Mouse (Mus musculus) liver, adult 2 months (tissue): ENCODE data around the gene Mapre1. TPM values are rescaled to one million over a fixed set of nuclear protein-coding genes. Genes with fewer than 3 reads are reported as not detected.
"Not testable (repeated sequence)": the region's sequence is repeated elsewhere in the genome, so short reads cannot be mapped to it uniquely, and the experiment has no call there.

Experiments used
- DNase-seq: peaks from one replicate; pipeline ENCODE4 v3.0.0-alpha.2; 2011; ENCODE audit warnings: low read depth, low spot score; ENCODE audit errors: extremely low read depth
- H3K27ac ChIP-seq: fragments of 200-500 bp; replicated peaks from 2 replicates; pipeline ENCODE4 v1.5.1; 2012; ENCODE audit warnings: low read depth, mild to moderate bottlenecking, control low read depth, inconsistent platforms, low read length; ENCODE audit not compliant: insufficient read depth
- H3K27me3 ChIP-seq: fragments of 200-500 bp; 2 replicates; pipeline ENCODE4 v1.6.1; 2012; ENCODE audit warnings: mild to moderate bottlenecking, moderate library complexity, low read length, inconsistent platforms; ENCODE audit not compliant: control insufficient read depth, insufficient read depth
- H3K36me3 ChIP-seq: fragments of 200-500 bp; 2 replicates; pipeline ENCODE4 v1.6.1; 2012; ENCODE audit warnings: low read length, inconsistent platforms; ENCODE audit not compliant: control insufficient read depth, insufficient read depth
- H3K4me1 ChIP-seq: fragments of 200-500 bp; 2 replicates; pipeline ENCODE4 v1.6.1; 2011; ENCODE audit warnings: low read length; ENCODE audit not compliant: control insufficient read depth, insufficient read depth
- H3K4me3 ChIP-seq: fragments of 200-500 bp; 2 replicates; pipeline ENCODE4 v1.5.1; 2011; ENCODE audit warnings: low read depth, mild to moderate bottlenecking, control low read depth, low read length, moderate library complexity; ENCODE audit not compliant: insufficient read depth
- H3K79me2 ChIP-seq: fragments of 200-500 bp; 2 replicates; pipeline ENCODE4 v1.6.1; 2012; ENCODE audit warnings: inconsistent platforms, mild to moderate bottlenecking, low read length, moderate library complexity; ENCODE audit not compliant: control insufficient read depth, insufficient read depth
- H3K9ac ChIP-seq: fragments of 200-500 bp; 2 replicates; pipeline ENCODE4 v1.6.1; 2012; ENCODE audit warnings: low read depth, mild to moderate bottlenecking, control low read depth, inconsistent platforms, low read length
- CTCF ChIP-seq: fragments of 200-500 bp; IDR thresholded peaks from 2 replicates; pipeline ENCODE4 v1.5.1; 2011; ENCODE audit warnings: low read depth, low read length, control low read depth
- POLR2A ChIP-seq: fragments of 200-500 bp; IDR thresholded peaks from 2 replicates; pipeline ENCODE4 v1.6.1; 2011; ENCODE audit warnings: low read length, control low read depth; ENCODE audit not compliant: insufficient read depth; ENCODE audit errors: extremely low read depth
- WGBS: fragments of 180-500 bp; shearing (Covaris S2); methylation state at CpG from one replicate; pipeline ENCODE4 v1.1.7; 2018; 5-methylcytosine and 5-hydroxymethylcytosine counted together
- polyA plus RNA-seq: library from polyadenylated mRNA; depleted of rRNA; stranded (reverse); fragments of >200 nt; gene quantifications from 2 replicates; pipeline ENCODE4 v1.2.3, GENCODE M21; 2012
- total RNA-seq: library from RNA; depleted of rRNA; stranded (reverse); fragments of >200 nt; gene quantifications from 2 replicates; pipeline ENCODE4 v1.2.3, GENCODE M21; 2014

Gene Mapre1
- total and polyA plus RNA-seq, 2 experiments, result 3.0 to 6.6 TPM

DNA sequence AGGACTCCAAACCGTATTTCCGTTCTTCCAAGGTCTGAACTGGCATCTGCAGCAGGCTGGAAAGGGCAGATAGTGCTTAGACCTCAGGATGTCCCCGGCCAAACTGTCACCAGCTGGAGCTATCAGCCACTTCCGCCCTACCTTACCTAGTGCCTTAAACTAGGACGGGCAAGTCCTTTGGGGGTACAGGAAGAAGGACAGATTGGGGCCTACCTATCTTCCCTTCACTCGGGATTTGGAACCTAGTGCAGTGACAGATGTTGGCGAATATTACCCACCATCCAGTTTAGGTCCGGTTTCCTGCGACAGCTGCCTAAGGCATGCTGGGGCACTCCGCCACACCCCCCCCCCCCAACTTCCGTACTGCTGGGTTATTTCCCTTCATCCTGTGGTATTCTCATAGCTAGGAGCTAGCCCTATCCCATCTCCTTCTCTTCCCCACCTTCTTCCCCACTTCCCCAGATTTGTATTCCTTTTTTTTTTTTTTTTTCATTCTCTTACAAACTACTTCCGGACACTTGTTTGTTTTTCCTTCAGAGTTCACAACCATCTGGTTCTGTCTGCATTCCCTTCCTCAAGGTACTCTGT, 38.4 kb downstream of the Mapre1 start, which contains the start of gene Efcab8:
TSS of gene Efcab8 (plus strand) at position 538 of the 588 bp plus-strand sequence.
- Histone ChIP-seq H3K9ac (peak within 1 kb of the TSS; percentile 8), H3K4me3 (peak within 1 kb of the TSS; percentile 22), H3K27me3 (no peaks in the 10 kb centered on the region), H3K79me2 (no peaks in the 10 kb centered on the region), H3K36me3 (no peaks in the 10 kb centered on the region), H3K4me1 (peaks cover 7% of the 10 kb centered on the region; the same call in 1 of the 2 replicates), H3K27ac (no peak within 1 kb of the TSS)
- 31% methylated on average over 12 of the region's 12 CpGs for WGBS
- TF ChIP-seq POLR2A (no peak), CTCF (no peak)
- no peak for DNase-seq

GRCm38 (mm10) chr2:153781181-153781580, 40.1 kb downstream of the Mapre1 start:
- H3K27me3 ChIP-seq, result no peaks in the 10 kb centered on the region
- no peak overlapping the region for H3K27ac ChIP-seq
- peaks cover 7% of the 10 kb centered on the region; the same call in 1 of the 2 replicates for H3K4me1 ChIP-seq
- no peaks in the 10 kb centered on the region for H3K36me3 ChIP-seq
- no peak overlapping the region for H3K4me3 ChIP-seq
- no peak overlapping the region for H3K9ac ChIP-seq
- TF ChIP-seq CTCF, result no peak
- TF ChIP-seq POLR2A, result no peak
- WGBS, result 96% methylated on average over 4 of the region's 4 CpGs
- H3K79me2 ChIP-seq, result no peaks in the 10 kb centered on the region
- DNase-seq, result no peak

DNA sequence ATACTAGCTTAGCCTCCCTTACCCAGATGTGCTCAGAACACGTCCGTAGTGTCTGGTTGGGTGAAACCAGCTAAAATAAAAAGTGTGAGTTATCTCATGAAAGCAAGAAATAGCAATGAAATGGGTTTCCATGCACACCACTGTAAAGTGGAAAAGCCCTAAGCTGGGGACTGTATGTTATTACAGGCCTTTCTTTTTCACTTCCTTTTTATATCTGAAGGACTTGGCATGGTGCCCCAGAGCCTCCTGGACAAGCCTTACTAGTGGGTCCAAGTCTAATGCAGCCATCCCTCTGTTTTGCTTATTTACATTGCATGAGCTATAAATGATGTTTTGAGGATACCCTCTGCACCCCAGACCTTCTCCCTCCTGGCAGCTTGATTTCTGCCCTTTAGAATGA, 43.6 kb downstream of the Mapre1 start:
- WGBS, result 94% methylated on average over 2 of the region's 2 CpGs
- H3K79me2 ChIP-seq, result no peaks in the 10 kb centered on the region
- H3K4me1 ChIP-seq, result no peaks in the 10 kb centered on the region
- H3K36me3 ChIP-seq, result no peaks in the 10 kb centered on the region
- no peak for DNase-seq
- no peaks in the 10 kb centered on the region for H3K27me3 ChIP-seq
- TF ChIP-seq CTCF (no peak), POLR2A (no peak)
- H3K4me3 ChIP-seq, result no peak overlapping the region
- no peak overlapping the region for H3K27ac ChIP-seq
- H3K9ac ChIP-seq, result no peak overlapping the region

DNA sequence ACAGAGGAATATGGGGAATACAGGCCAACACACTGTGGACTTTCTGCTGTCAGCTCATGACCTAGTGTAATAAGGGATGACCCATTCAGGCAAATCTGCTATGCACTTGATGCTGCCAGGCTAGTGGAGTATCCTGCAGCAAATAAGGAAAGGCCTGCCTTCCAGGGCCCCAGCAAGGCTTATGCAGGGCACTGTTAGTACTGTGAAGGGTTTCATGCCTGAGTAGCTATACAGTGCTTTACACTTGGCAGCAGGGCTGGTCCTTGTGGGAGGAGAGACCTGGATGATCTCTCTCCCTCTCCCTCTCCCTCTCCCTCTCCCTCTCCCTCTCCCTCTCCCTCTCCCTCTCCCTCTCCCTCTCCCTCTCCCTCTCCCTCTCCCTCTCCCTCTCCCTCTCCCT, 52.3 kb downstream of the Mapre1 start:
- TF ChIP-seq CTCF (no peak), POLR2A (no peak)
- H3K27me3 ChIP-seq, result no peaks in the 10 kb centered on the region

GRCm38 (mm10) chr2:153795090-153795489, 54.0 kb downstream of the Mapre1 start:
- Histone ChIP-seq H3K27me3 (no peaks in the 10 kb centered on the region), H3K4me1 (no peaks in the 10 kb centered on the region), H3K79me2 (no peaks in the 10 kb centered on the region), H3K4me3 (no peak overlapping the region), H3K9ac (no peak overlapping the region), H3K27ac (no peak overlapping the region), H3K36me3 (no peaks in the 10 kb centered on the region)
- DNase-seq, result peak; percentile 12
- TF ChIP-seq CTCF (peak; percentile 61), POLR2A (no peak)
- WGBS, result 58% methylated on average over 5 of the region's 5 CpGs

More for the DNA sequence above, 52.3 kb downstream of the Mapre1 start:
- no peak overlapping the region for H3K9ac ChIP-seq
- no peak overlapping the region for H3K4me3 ChIP-seq
- no peaks in the 10 kb centered on the region for H3K79me2 ChIP-seq
- no peak for DNase-seq
- no peak overlapping the region for H3K27ac ChIP-seq
- H3K36me3 ChIP-seq, result no peaks in the 10 kb centered on the region
- H3K4me1 ChIP-seq, result no peaks in the 10 kb centered on the region

- DNase-seq, result peak; percentile 43
- not testable (repeated sequence) for H3K27me3 ChIP-seq, H3K9ac ChIP-seq, H3K79me2 ChIP-seq, H3K27ac ChIP-seq, H3K36me3 ChIP-seq, H3K4me1 ChIP-seq, H3K4me3 ChIP-seq
- TF ChIP-seq CTCF, result peak; percentile 49; the same call in 1 of the 2 replicates
These were observed 66.4 kb downstream of the Mapre1 start for GRCm38 (mm10) chr2:153807464-153807863.
